Mouse (Mus musculus): ENCODE measurements around the gene Cdh1.

DNA sequence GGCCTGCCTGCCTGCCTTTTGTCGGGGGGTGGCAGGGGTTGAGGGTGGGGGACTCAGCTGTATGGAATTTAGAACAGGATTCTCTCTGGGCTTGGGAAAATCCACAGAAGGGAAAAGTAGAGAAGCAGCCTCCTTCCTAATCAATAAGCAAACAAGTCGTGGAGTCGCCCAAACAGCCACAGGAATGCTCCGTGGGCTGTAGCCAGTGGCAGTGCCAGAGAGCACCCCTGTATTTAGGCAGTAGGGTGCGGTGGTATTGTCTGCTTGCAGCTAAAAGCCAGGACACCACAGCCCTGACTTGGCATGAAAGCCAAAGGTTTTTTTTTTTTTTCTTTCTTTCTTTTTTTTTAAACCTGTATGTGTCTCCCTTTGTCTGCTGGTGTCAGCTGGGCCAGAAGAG lies 37.8 kb downstream of the Cdh1 start:
- TF ChIP-seq POLR2A (IDR thresholded peaks at IDR 0.05; ENCODE audit: insufficient read depth, low read depth, low read length) (no peak), CTCF (IDR thresholded peaks at IDR 0.05; ENCODE audit: insufficient read depth, low read depth, low read length) (no peak)
